Mouse (Mus musculus): ENCODE measurements around the gene Traf3. TPM values are rescaled to one million over a fixed set of nuclear protein-coding genes. Genes with fewer than 3 reads are reported as not detected.

Traf3 gene
- 10 to 100 TPM; 28.3 to 41.2 (median 36.2) TPM for total RNA-seq (2022)

- peak in 1 of 2 experiments; percentile 40 for DNase-seq (ENCODE audit: low spot score in 2 of 2)
Observed at GRCm38 (mm10) chr12:111165831-111166591, at the start of gene Traf3. Gene Traf3, plus strand, starts transcription at chr12:111166370.

DNA sequence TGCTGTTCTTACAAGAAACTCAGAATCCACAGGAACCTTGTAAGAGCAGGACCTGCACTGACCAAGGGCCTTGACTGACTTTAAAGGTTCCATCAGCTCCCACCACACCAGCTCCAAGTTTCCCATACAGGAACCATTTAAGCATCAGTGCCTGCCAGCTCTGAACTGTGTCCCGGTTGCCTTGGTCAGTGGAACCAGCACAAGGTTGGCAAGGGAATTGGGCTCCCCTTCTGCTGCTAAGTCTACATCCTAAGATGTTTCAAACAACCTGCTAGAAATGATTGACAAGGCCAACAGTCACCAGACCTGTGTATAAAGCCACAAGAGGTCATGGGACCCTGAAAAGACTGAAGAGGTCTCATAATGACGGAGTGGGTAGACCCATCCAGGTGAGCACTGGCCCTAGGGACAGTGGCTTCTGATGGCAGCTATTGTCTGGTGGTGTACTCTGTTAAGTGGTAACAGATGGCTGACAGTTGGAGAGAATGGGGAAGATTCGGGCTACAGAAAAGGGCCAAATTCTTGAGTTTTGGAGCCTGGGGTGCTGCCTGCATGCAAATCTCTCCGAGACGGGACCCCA is 46.6 kb upstream of the Traf3 start:
- DNase-seq (ENCODE audit: low spot score in 2 of 2), result no peak

GRCm38 (mm10) chr12:111120976-111121645 is 45.1 kb upstream of the Traf3 start:
- no peak for DNase-seq (ENCODE audit: low spot score in 2 of 2)

- no peak for DNase-seq (ENCODE audit: low spot score in 2 of 2)
Observed at GRCm38 (mm10) chr12:111122332-111122852, 43.8 kb upstream of the Traf3 start.

GRCm38 (mm10) chr12:111124601-111125260 is 41.4 kb upstream of the Traf3 start:
- no peak for DNase-seq (ENCODE audit: low spot score in 2 of 2)

DNA sequence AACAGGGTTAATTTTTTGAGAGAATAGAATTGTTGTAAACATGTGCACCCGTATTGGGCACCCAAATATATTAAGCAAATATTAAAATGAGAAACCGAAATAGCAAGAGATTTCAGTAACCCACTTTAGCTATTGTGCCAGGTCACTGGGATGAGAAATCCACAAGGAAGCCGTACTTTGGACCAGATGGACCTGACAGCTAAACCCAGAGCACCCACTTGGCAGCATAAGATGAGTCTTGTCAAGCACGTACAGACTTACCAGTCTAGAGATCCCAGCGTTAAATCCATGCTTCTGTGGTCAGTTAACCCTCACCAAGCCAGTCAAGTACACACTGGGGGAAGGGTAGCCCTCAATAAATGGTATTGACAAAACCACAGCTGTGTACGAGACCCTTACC is 40.5 kb upstream of the Traf3 start:
- DNase-seq (ENCODE audit: low spot score in 2 of 2), result no peak

GRCm38 (mm10) chr12:111134169-111134568 is 32.0 kb upstream of the Traf3 start:
- DNase-seq (ENCODE audit: low spot score in 2 of 2), result no peak

DNA sequence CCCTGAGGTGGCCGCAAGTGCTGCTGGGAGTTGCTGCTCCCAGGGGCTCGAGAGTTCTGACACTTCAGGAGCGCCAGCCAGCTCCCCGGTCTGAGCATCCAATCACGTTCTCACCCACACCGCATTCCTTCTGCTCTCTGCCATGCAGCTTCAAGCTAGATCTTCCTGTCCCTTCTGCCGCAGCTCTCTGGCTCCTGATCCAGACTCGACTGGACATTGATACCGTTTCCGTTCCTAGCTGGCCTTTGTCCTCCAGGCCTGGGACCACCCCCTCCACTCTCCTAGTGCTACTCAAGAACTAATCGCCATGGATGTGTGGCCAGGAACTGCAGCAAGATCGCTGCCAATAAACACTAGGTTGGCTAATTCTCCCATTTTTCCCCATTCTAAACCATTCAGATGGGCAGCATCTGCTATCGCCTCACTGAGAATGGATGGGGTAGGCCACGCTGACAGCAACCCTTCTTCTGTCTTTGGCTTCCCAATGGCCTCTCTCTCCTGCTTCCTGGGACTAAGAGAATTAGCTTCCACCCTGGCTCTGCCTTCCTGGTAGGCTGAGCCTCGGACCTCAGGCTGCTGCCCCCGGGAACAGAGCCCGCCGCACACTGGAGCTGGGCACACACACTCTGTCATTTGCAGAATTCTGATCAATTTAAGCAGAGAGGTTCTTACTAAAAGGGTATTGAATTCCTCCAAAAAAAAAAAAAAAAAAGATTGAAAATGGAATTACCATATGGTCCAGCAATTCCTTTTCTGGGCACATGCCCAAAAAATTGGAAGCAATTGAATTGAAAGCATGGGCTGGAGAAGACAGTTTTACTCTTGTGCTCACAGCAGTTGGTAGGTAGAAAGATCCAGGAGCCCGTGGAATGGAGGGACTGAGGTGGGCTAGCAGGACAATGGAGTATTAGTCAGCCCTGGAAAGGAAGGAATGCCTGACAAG is 31.1 kb upstream of the Traf3 start:
- no peak for DNase-seq (ENCODE audit: low spot score in 2 of 2)

GRCm38 (mm10) chr12:111135953-111136352 is 30.2 kb upstream of the Traf3 start:
- no peak for DNase-seq (ENCODE audit: low spot score in 2 of 2)

- DNase-seq (ENCODE audit: low spot score in 2 of 2), result no peak
Observed at GRCm38 (mm10) chr12:111137079-111137478, 29.1 kb upstream of the Traf3 start.

GRCm38 (mm10) chr12:111143005-111143508 is 23.1 kb upstream of the Traf3 start:
- no peak for DNase-seq (ENCODE audit: low spot score in 2 of 2)

DNA sequence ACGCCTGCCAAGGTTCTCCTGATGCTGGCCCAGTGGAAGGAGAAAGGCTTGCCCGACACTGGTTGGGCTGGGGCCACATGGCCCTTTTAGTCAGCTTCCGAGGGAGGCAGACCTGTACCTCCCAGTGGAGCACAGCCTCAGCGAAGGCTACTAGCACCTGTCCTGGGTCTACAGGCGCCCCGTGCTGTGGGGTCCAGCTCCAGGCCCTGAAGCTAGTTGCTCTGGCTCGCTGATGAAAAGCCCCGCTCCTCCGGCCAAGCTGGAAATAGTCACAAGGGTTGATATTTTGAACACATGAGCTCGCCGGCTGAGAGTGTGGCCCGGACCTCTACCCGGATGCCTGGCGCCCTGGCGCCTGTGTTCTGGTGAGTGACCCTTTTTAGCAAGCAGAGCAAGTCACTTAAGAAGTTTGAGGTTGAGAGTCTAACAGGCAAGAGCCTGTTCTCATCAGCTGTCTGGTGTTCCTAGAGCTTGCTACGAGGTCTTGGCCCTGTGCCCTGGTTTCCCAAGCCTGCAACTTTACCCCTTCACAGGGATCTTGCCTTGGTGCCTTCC is 22.6 kb upstream of the Traf3 start:
- no peak for DNase-seq (ENCODE audit: low spot score in 2 of 2)

DNA sequence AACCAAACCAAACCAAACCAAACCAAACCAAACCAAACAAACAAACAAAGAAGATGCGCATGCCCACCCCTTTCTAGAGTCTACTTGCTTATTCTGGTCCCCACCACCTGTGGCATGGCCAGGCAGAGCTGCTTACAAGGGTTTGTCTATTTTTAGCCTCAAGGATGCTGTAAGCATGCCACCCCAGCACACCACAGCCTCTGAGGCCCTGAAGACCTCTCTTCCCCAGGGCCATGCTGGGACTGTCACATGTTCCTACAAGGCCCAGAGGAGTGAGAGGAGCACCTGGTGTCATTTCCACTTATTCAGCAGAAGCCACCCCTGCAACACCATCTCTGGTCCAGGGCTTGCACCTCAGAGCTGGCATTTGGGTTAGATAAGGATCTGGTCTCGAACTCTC is 21.6 kb upstream of the Traf3 start:
- no peak for DNase-seq (ENCODE audit: low spot score in 2 of 2)

GRCm38 (mm10) chr12:111145269-111145668 is 20.9 kb upstream of the Traf3 start:
- DNase-seq (ENCODE audit: low spot score in 2 of 2), result peak in 1 of 2 experiments; percentile 62

GRCm38 (mm10) chr12:111149495-111150235 is 16.5 kb upstream of the Traf3 start:
- DNase-seq (ENCODE audit: low spot score in 2 of 2), result no peak

DNA sequence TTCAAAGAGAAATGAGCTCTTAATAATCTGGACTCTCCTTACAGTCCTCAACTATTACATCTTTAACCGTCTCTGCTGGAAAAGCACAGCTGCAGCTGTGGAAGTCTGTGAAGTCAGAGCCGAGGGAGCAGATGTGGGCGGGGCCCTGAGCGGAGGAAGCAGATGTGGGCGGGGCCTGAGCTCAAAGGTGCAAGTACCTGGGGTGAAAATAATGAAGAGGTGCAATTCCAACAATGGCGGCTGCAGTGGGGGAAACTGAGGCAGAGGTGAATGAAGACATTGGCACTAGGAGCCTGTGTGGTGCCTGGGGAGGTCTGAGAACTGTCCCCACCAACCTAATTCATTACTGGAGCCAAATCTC is 16.0 kb upstream of the Traf3 start:
- no peak for DNase-seq (ENCODE audit: low spot score in 2 of 2)

DNA sequence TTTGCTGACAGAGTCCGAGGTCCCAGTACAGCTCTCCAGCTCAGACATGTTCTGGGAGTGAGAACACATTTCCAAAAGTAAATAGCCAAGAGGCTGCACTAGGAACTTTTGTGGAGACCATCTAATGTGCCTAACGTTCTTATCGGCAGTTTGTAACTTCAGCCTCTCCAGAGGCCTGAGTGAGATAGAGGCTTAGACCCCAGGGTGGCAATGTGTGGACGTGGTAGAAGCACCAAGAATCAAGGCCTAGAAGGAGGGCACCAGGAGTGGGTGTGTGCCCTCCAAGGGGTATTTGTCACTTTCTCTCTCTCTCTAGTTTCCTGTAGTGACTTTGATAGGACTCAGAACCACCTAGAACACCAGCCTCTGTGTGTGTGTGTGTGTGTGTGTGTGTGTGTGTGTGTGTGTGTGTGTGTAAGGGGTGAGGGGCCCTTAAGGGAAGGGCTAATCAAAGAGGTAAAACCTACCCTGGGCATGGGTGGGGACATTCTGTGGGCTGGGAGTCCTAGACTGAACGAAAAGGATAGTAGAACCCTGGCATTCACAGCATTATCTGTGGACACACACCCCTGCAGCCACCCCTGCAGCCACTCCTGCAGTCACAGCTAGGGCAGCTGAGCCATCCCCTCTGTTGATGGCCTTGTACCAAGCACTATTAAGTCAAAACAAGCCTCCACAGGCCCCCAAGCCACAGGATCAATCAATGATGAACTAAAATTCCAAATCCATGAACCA is 14.6 kb upstream of the Traf3 start:
- no peak for DNase-seq (ENCODE audit: low spot score in 2 of 2)

DNA sequence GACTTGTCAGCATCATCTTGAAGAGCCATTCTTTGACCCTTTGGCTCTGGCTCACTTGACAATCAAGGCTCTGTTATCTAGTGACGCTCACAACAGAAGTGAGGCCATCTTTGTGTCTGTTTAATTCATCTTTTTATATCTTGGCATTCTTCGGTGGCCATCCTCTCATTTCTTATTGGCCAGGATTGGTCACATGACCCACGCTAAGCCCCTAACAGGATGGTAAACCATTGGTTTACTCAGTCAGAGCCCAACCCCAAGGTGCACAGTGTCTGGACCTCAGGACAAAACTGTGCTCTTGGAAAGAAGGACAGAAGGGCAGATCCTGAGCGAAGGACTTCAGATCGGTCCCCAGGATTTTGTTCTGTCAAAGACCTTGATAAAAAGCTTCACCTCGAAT is 13.6 kb upstream of the Traf3 start:
- no peak for DNase-seq (ENCODE audit: low spot score in 2 of 2)

Data from left cerebral cortex, adult 8-10 months (tissue).